Mouse (Mus musculus): ENCODE results near the gene Foxf1.

- TF ChIP-seq CTCF (IDR thresholded peaks at IDR 0.05; ENCODE audit: low read depth, low read length) (no peak), TAL1 (conservative IDR thresholded peaks at IDR 0.05; ENCODE audit: low read depth, low read length) (no peak), GATA1 (IDR thresholded peaks at IDR 0.05; ENCODE audit: borderline replicate concordance, low read length) (no peak), POLR2AphosphoS5 (IDR thresholded peaks at IDR 0.05; ENCODE audit: insufficient replicate concordance, low read depth, low read length) (no peak), GATA2 (IDR thresholded peaks at IDR 0.05; ENCODE audit: borderline replicate concordance, low read depth, low read length) (no peak)
Observed at GRCm38 (mm10) chr8:121083936-121084209, 313 bp upstream of the Foxf1 start.
